Mouse (Mus musculus) lung, embryonic 14.5 days (tissue): ENCODE results near the gene U2af1. TPM values are rescaled to one million over a fixed set of nuclear protein-coding genes. Genes with fewer than 3 reads are reported as not detected.

Experiments
- ATAC-seq: fragments of 200-750 bp; cut with Nextera tagmentation; 2 replicates; pipeline ENCODE4 v1.8.0; 2017; ENCODE audit warnings: mild to moderate bottlenecking, moderate TSS enrichment, moderate library complexity; ENCODE audit not compliant: insufficient read depth
- DNase-seq: peaks from one replicate; pipeline ENCODE4 v3.0.0-alpha.2; 2015
- H3K27ac ChIP-seq: fragments of 300-500 bp; sonication (generic); 2 replicates; pipeline ENCODE4 v1.5.1; 2014; ENCODE audit warnings: low read depth, mild to moderate bottlenecking, moderate library complexity
- H3K27me3 ChIP-seq: fragments of 300-500 bp; sonication (generic); 2 replicates; pipeline ENCODE4 v1.6.1; 2014; ENCODE audit warnings: low read length, control low read depth; ENCODE audit not compliant: insufficient read depth
- H3K36me3 ChIP-seq: fragments of 300-500 bp; sonication (generic); 2 replicates; pipeline ENCODE4 v1.6.1; 2014; ENCODE audit warnings: control low read depth; ENCODE audit not compliant: insufficient read depth
- H3K4me1 ChIP-seq: fragments of 300-500 bp; sonication (generic); 2 replicates; pipeline ENCODE4 v1.6.1; 2014; ENCODE audit warnings: antibody characterized with exemption, control low read depth; ENCODE audit not compliant: insufficient read depth
- H3K4me2 ChIP-seq: fragments of 300-500 bp; sonication (generic); 2 replicates; pipeline ENCODE4 v1.6.1; 2014; ENCODE audit warnings: mild to moderate bottlenecking
- H3K4me3 ChIP-seq: fragments of 300-500 bp; sonication (generic); 2 replicates; pipeline ENCODE4 v1.5.1; 2014; ENCODE audit warnings: low read depth, low read length
- H3K9ac ChIP-seq: fragments of 300-500 bp; sonication (generic); 2 replicates; pipeline ENCODE4 v1.6.1; 2014
- H3K9me3 ChIP-seq: fragments of 300-500 bp; sonication (generic); 2 replicates; pipeline ENCODE4 v1.6.1; 2016; ENCODE audit warnings: low read depth, low read length, control low read depth
- CTCF ChIP-seq: IDR thresholded peaks from 2 replicates; pipeline ENCODE4 v1.5.1; 2016; ENCODE audit warnings: antibody characterized with exemption, low read depth
- WGBS: fragments of 180-500 bp; shearing (Covaris S2); extraction: QIAGEN DNeasy Blood & Tissue Kit; methylation state at CpG from one replicate; pipeline ENCODE4 v1.1.7; 2014; 5-methylcytosine and 5-hydroxymethylcytosine counted together
- polyA plus RNA-seq: library from polyadenylated mRNA; unstranded; fragments of >200 nt; fragmentation: Nextera tagmentation; extraction: Ambion mirVana; gene quantifications from 2 replicates; pipeline ENCODE4 v1.2.1, GENCODE M21; 2014

Gene U2af1
- polyA plus RNA-seq, 1 experiment from 2014 or later, result 202 TPM

DNA sequence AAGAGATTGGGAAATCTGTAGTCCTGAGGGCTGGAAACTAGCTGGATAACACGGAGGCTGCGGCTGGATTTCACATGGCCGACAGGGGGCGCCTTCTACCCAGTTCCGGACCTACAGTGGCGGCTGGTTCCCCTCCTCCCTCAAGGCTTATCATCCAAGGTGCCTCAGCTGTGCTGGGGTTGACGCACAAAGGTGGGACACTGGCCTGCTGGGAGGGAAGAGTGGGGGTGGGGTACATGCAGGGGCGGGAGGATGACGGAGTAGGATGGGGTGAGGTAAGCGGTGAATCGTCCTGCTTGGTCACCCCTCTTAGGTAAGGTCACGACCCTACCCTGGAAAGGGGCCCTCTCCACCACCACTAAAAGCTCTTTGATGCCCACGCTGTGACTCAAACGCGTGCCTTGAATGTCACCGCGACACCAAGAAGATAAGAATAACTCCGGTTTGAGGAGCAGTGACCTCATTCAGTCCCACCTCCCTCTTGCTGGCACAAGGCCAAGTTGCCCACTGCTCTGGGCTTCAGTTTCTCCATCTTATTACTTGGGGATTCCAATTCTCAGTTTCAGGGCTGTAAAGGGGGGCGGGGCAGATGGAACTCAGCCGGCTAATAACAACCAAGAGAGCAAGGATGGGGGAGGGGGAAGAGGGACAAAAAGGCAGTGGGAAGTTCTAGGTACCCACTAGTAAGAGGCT is 34.8 kb upstream of the U2af1 start:
- H3K9ac ChIP-seq, result no peak overlapping the region
- TF ChIP-seq CTCF, result peak; percentile 92
- 3% methylated on average over 20 of the region's 20 CpGs for WGBS
- no peaks in the 10 kb centered on the region for H3K9me3 ChIP-seq
- H3K27me3 ChIP-seq, result no peaks in the 10 kb centered on the region
- no peaks in the 10 kb centered on the region for H3K36me3 ChIP-seq
- ATAC-seq, result peak; percentile 76
- H3K4me1 ChIP-seq, result peaks cover 15% of the 10 kb centered on the region
- DNase-seq, result peak; percentile 87
- peak overlapping the region; percentile 36; the same call in 1 of the 2 replicates for H3K27ac ChIP-seq
- H3K4me3 ChIP-seq, result no peak overlapping the region; the same call in 1 of the 2 replicates
- peak overlapping the region; percentile 54 for H3K4me2 ChIP-seq

DNA sequence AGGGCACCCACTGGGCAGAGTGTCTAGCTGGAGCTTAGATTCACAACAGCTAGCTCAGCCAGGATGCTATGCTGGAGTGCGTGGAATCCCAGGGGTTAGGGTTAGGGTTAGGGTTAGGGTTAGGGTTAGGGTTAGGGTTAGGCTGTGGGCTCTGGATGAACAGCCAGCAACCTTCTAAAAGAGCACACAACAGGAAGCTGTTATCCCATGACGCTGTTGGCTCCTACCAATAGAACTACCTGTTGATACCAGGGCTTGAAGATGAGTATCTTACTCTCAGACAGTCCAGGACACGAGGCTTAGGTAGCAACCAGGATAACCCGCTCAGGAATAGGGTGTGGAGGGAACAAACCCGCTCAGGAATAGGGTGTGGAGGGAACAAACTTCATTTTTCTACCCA is 34.2 kb upstream of the U2af1 start:
- Histone ChIP-seq H3K9me3 (no peaks in the 10 kb centered on the region), H3K4me2 (peak overlapping the region; percentile 54), H3K27ac (no peak overlapping the region), H3K36me3 (no peaks in the 10 kb centered on the region), H3K9ac (no peak overlapping the region), H3K27me3 (no peaks in the 10 kb centered on the region), H3K4me1 (peaks cover 15% of the 10 kb centered on the region), H3K4me3 (no peak overlapping the region)
- DNase-seq (no peak), ATAC-seq (peak; percentile 10; the same call in 1 of the 2 replicates)
- WGBS, result 43% methylated on average over 5 of the region's 5 CpGs
- no peak for TF ChIP-seq CTCF

DNA sequence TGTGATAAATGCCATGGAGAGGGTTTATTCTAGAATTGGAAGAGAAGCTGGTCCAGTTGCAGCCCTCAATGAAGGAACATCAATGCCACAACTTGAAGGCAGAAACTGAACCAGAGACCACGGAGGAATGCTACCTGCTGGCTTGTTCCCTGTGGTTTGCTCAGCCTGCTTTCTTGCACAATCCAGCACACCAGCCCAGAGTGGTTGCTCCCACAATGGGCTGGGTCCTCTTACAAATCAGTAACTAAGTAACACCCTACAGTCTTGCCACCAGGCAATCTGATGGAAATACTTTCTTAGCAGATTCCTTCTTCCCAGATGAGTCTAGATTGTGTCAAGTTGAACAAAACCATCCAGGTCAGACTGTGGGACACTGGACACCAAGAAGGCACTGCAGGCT is 30.9 kb upstream of the U2af1 start:
- peaks cover 24% of the 10 kb centered on the region for H3K4me1 ChIP-seq
- DNase-seq, result no peak
- no peak overlapping the region for H3K4me3 ChIP-seq
- H3K9ac ChIP-seq, result no peak overlapping the region
- no peak for ATAC-seq
- no peak for TF ChIP-seq CTCF
- WGBS, result 81% methylated on average over 1 of the region's 1 CpGs
- H3K36me3 ChIP-seq, result no peaks in the 10 kb centered on the region
- no peak overlapping the region for H3K27ac ChIP-seq
- no peaks in the 10 kb centered on the region for H3K9me3 ChIP-seq
- H3K4me2 ChIP-seq, result no peak overlapping the region
- no peaks in the 10 kb centered on the region for H3K27me3 ChIP-seq

DNA sequence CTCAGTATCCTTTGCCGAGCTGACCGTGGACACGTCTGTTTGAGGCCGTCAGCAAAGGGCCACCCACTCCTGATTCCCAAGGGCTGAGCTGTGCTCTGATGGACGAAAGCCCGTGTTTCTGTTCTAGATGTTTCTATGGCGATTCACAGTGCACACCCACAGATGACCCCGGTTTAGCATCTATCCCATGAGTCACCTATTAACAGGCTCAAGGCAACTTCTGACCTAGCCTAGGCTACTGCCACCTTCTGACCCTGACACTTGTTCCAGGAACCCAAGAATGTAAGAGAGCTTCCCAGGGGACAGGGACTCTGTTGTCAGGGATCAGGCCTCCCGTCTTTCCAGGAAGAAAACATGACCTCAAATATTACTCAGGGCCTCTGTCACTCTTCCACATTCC is 29.4 kb upstream of the U2af1 start:
- no peak overlapping the region for H3K9ac ChIP-seq
- no peaks in the 10 kb centered on the region for H3K36me3 ChIP-seq
- no peaks in the 10 kb centered on the region for H3K9me3 ChIP-seq
- no peak for ATAC-seq
- no peak for TF ChIP-seq CTCF
- H3K27ac ChIP-seq, result no peak overlapping the region
- no peak overlapping the region for H3K4me3 ChIP-seq
- H3K4me2 ChIP-seq, result no peak overlapping the region
- 61% methylated on average over 9 of the region's 9 CpGs for WGBS
- H3K4me1 ChIP-seq, result peaks cover 15% of the 10 kb centered on the region
- no peak for DNase-seq
- H3K27me3 ChIP-seq, result no peaks in the 10 kb centered on the region

DNA sequence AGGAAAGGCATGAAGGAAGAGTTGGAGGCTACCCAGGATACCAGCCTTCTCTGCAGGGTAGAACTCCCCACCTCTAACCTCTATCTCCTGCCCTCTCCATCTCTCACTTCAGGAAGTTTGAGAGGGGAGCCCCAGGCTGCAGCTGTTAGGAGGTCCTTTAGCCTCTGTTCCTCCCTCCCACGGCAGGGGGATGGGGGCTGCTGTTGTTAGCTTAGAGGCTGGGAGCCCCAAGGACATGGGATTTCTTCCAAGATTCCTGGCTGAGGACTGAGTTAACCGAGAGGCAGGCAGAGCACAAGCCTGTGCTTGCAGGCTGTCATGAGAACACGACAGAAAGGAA is 27.5 kb upstream of the U2af1 start:
- H3K27ac ChIP-seq, result peak overlapping the region; percentile 95
- no peak overlapping the region for H3K4me3 ChIP-seq
- WGBS, result 8% methylated on average over 3 of the region's 3 CpGs
- no peaks in the 10 kb centered on the region for H3K27me3 ChIP-seq
- H3K4me1 ChIP-seq, result peaks cover 10% of the 10 kb centered on the region
- H3K36me3 ChIP-seq, result no peaks in the 10 kb centered on the region
- H3K9me3 ChIP-seq, result no peaks in the 10 kb centered on the region
- TF ChIP-seq CTCF, result no peak; the same call in 1 of the 2 replicates
- DNase-seq, result peak; percentile 91
- H3K9ac ChIP-seq, result no peak overlapping the region
- H3K4me2 ChIP-seq, result peak overlapping the region; percentile 40
- peak; percentile 77 for ATAC-seq

DNA sequence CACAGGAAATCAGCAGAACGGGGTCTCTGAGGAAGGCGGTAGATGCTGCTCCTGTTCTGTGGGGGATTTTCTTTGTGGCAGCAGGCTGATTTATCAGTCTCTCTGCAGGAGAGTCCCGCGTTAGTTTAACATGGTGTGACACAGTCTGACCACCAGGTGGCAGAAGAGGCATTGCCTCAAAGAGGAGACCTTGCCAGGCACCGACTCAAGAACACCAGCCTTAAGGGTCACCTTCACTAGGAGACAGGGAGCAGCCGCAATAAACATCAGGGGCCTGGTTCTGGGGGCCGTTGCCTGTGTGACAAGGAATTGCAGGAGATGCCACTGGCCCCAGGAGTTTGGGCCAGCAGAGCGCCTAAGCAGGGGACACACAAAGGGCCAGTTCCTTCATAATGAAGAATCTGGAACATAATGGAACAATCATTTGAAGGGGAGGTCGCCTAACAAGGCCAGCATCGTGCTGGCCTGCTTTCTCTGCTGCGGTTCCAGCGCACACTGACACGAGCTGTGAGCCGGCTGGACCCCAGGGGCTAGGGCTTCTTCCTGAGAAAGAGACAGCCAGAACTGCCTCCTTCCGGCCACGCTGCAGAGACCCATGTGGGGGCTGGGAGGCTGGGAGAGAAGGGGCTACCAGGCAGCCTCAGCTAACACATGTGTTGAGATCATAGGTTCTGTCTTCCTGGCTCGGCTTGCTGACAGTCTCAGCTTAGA is 27.0 kb upstream of the U2af1 start:
- Histone ChIP-seq H3K9ac (no peak overlapping the region), H3K27me3 (no peaks in the 10 kb centered on the region), H3K27ac (peak overlapping the region; percentile 95), H3K9me3 (no peaks in the 10 kb centered on the region), H3K4me1 (peaks cover 10% of the 10 kb centered on the region), H3K4me2 (peak overlapping the region; percentile 40), H3K4me3 (no peak overlapping the region), H3K36me3 (no peaks in the 10 kb centered on the region)
- peak; percentile 96 for TF ChIP-seq CTCF
- DNase-seq (peak; percentile 97), ATAC-seq (peak; percentile 72)
- 6% methylated on average over 17 of the region's 17 CpGs for WGBS

DNA sequence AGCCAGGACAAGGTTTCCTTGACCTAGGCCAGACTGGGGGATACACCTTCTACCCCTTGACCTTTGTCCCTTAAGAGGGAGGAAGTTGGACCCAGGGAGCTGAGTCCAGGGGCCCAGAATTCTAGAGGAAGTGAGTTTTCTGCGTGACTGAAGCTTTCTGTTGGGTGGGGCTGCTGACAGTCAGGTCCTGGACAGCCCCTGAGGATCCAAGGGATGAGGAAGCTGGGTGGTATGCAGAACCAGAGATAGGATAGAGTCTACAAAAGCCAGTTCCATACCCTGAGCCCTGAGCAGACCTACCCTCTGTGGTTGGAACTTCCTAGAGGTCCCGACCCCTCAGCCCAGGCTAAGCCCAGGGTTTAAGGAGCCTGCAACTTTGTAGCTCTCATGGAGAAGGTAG is 21.8 kb upstream of the U2af1 start:
- TF ChIP-seq CTCF, result no peak
- DNase-seq (no peak), ATAC-seq (no peak)
- Histone ChIP-seq H3K36me3 (no peaks in the 10 kb centered on the region), H3K4me2 (no peak overlapping the region), H3K4me1 (no peaks in the 10 kb centered on the region), H3K4me3 (no peak overlapping the region), H3K27ac (no peak overlapping the region), H3K9me3 (no peaks in the 10 kb centered on the region), H3K27me3 (no peaks in the 10 kb centered on the region), H3K9ac (no peak overlapping the region)
- WGBS, result 68% methylated on average over 2 of the region's 2 CpGs
